Mouse (Mus musculus): ENCODE measurements around the gene Rftn1.

DNA sequence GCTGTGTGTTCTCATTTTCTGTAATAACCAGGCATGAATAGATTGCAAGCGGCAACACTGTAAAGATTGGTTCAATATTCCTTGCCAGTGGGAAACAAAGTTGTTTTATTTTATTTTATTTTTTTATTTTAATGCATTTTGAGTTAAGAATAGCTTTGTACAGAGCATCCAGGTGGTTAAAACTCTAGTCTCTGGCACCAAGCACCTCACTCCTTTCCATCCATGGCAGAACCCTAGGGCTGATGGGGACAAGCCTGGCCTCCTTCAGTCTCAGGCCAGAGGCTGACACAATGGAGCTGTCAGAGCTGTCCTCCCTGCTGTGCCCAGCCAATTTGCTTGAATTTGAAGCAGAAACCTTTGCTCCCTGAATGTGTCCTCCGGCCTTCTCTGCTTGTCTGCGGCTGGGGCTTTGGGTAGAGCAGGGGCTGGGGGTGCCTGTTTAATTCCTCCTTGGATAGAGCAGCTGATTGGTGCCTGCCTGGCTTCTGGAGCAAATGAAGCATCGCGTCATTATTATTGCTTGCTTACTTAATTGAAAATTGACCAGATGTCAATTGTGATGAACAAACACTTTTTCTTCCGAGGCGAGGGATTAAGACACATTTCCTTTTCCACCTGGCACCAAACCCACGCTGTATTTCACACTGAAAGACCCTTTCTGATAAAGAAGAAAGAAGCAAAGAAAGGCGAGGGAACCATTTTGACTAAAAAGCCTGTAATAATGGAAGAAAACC lies 46.4 kb upstream of the Rftn1 start:
- no peak for TF ChIP-seq MYC (IDR thresholded peaks at IDR 0.05; ENCODE audit: low read depth, low read length)
- TF ChIP-seq KAT2A (IDR thresholded peaks at IDR 0.05; ENCODE audit: insufficient replicate concordance, low read length) = no peak
- no peak for TF ChIP-seq NRF1 (IDR thresholded peaks at IDR 0.05; ENCODE audit: low read depth, low read length)
- TF ChIP-seq ZNF384 (IDR thresholded peaks at IDR 0.05; ENCODE audit: low read depth, low read length) = no peak
- no peak for TF ChIP-seq E2F4 (IDR thresholded peaks at IDR 0.05; ENCODE audit: insufficient replicate concordance, low read depth, low read length)
- TF ChIP-seq CTCF (conservative IDR thresholded peaks at IDR 0.05 in 1 of 2, IDR thresholded peaks at IDR 0.05 in 1 of 2; ENCODE audit: low read depth in 2 of 2, low read length in 2 of 2) = no peak
- TF ChIP-seq RCOR1 (conservative IDR thresholded peaks at IDR 0.05; ENCODE audit: low read depth, low read length) = no peak
- TF ChIP-seq EP300 (IDR thresholded peaks at IDR 0.05; ENCODE audit: low read length) = no peak
